In the genomic region with DNA sequence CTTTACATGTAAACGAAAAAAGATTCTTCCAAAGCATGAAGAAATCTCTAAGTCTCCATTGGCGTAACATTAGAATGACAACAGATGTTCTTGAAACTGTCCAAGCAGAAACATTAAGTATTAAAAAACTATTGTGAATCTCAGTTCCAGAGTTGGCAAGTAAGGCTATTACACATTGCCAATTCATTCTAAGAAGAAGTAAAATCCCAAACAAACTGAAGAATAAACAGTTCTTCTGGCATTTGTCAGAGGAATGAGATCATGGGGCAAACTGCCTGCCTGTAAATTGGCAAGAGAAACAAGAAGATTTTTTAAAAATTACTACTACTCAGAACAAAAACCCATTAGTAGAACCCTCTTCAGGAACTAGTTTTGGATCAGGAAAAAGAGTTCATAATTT, we compare ENCODE assay signal across 13 mouse cellular contexts.
DNase-seq lines count a peak whose midpoint lies in the region; ATAC-seq and TF ChIP-seq lines count a peak whose summit lies in the region.
"Had no signal": no experiment of that assay in that cellular context is flagged by ENCODE, and none has a peak within 500 bp of the region (broad histone marks: within the 10 kb centered on the region; RNA-seq: fewer than 3 reads in every experiment).

No protein-coding gene starts in this region.

- ATAC-seq in liver, embryonic 11.5 days (replicated peaks; ENCODE audit: low FRiP score), result no peak
- ATAC-seq in megakaryocyte progenitor cell, adult 5-6 weeks (replicated peaks; ENCODE audit: poor library complexity), result no peak
- ATAC-seq: hindbrain, embryonic 16.5 days had no signal

- no peaks in the 10 kb centered on the region for H3K36me3 ChIP-seq in liver, adult 2 months (ENCODE audit: control insufficient read depth, insufficient read depth, low read length)
- no peaks in the 10 kb centered on the region for H3K36me3 ChIP-seq in liver, embryonic 11.5 days (ENCODE audit: control insufficient read depth, insufficient read depth, low read length)
- H3K36me3 ChIP-seq: limb, embryonic 12.5 days; stomach, embryonic 15.5 days had no signal

- no peak for TF ChIP-seq CTCF in liver, adult 2 months (IDR thresholded peaks at IDR 0.05; ENCODE audit: low read depth, low read length)

- no peaks in the 10 kb centered on the region for H3K9me3 ChIP-seq in liver, embryonic 11.5 days (ENCODE audit: control insufficient read depth, low read length)
- H3K9me3 ChIP-seq: limb, embryonic 12.5 days; stomach, embryonic 15.5 days had no signal

- no peak overlapping the region for H3K4me3 ChIP-seq in liver, adult 2 months (ENCODE audit: insufficient read depth, low read depth, low read length)
- H3K4me3 ChIP-seq in liver, embryonic 11.5 days (ENCODE audit: low read depth, low read length), result no peak overlapping the region
- H3K4me3 ChIP-seq: limb, embryonic 12.5 days; stomach, embryonic 15.5 days had no signal

- H3K4me2 ChIP-seq in liver, embryonic 11.5 days, result no peak overlapping the region
- H3K4me2 ChIP-seq: limb, embryonic 12.5 days; stomach, embryonic 15.5 days had no signal

- no peaks in the 10 kb centered on the region for H3K27me3 ChIP-seq in liver, adult 2 months (ENCODE audit: control insufficient read depth, insufficient read depth, low read length)
- no peaks in the 10 kb centered on the region for H3K27me3 ChIP-seq in liver, embryonic 11.5 days (replicated peaks; ENCODE audit: control insufficient read depth, insufficient read depth, low read length)
- H3K27me3 ChIP-seq: limb, embryonic 12.5 days; stomach, embryonic 15.5 days had no signal

- peak; percentile 0 for DNase-seq in cerebellum, adult 9-10 months
- no peak for DNase-seq in cerebellum, adult 9-11 months
- DNase-seq in liver, adult 2 months (ENCODE audit: extremely low read depth, low read depth, low spot score), result peak; percentile 6
- DNase-seq in liver, embryonic 11.5 days (ENCODE audit: low spot score), result no peak
- peak; percentile 37 to 43 for DNase-seq in gastrocnemius, adult 8-10 months (ENCODE audit: low spot score in 2 of 2)
- DNase-seq in lung, postnatal 10 days, result peak; percentile 56
- no peak for DNase-seq in B cell, adult 2 months
- DNase-seq: midbrain, embryonic 14.5 days; right cerebral cortex, postnatal 4 days had no signal

- no peaks in the 10 kb centered on the region for H3K4me1 ChIP-seq in liver, adult 2 months (ENCODE audit: control insufficient read depth, insufficient read depth, low read length)
- H3K4me1 ChIP-seq in liver, embryonic 11.5 days (replicated peaks; ENCODE audit: control insufficient read depth, insufficient read depth, low read length), result no peaks in the 10 kb centered on the region
- H3K4me1 ChIP-seq: limb, embryonic 12.5 days; stomach, embryonic 15.5 days had no signal

- H3K27ac ChIP-seq in liver, adult 2 months (replicated peaks; ENCODE audit: insufficient read depth, low read depth, low read length), result no peak overlapping the region
- H3K27ac ChIP-seq in liver, embryonic 11.5 days (ENCODE audit: low read depth, low read length), result no peak overlapping the region
- H3K27ac ChIP-seq: limb, embryonic 12.5 days; stomach, embryonic 15.5 days had no signal

- WGBS in liver, adult 2 months, result 78% methylated on average over 2 of the region's 2 CpGs
- WGBS in liver, embryonic 11.5 days, result 75% methylated on average over 2 of the region's 2 CpGs

- H3K79me2 ChIP-seq in liver, adult 2 months (ENCODE audit: control insufficient read depth, insufficient read depth, low read length), result no peaks in the 10 kb centered on the region

- TF ChIP-seq POLR2A in liver, adult 2 months (IDR thresholded peaks at IDR 0.05; ENCODE audit: extremely low read depth, insufficient read depth, low read length), result no peak

- no peak overlapping the region for H3K9ac ChIP-seq in liver, adult 2 months (ENCODE audit: low read depth, low read length)
- H3K9ac ChIP-seq in liver, embryonic 11.5 days (ENCODE audit: low read depth, low read length), result no peak overlapping the region
- H3K9ac ChIP-seq: limb, embryonic 12.5 days; stomach, embryonic 15.5 days had no signal

Comparison
In these comparisons a context has a peak if more than half of its experiments do, and no peak if none do; other contexts are left out.
1. DNase-seq: peak in cerebellum, adult 9-10 months (single experiment), liver, adult 2 months (single experiment), gastrocnemius, adult 8-10 months (2 of 2) and lung, postnatal 10 days (single experiment); none in cerebellum, adult 9-11 months (single experiment), liver, embryonic 11.5 days (single experiment) and B cell, adult 2 months (0 of 2).